Mouse (Mus musculus) CH12.LX (cell line): ENCODE data around the gene Abr.

ENCODE experiments used
- CTCF ChIP-seq, 2 experiments: IDR thresholded peaks in 1 of 2; conservative IDR thresholded peaks in 1 of 2; 2 replicates each; pipeline ENCODE4 v1.5.1; 2011 to 2012; ENCODE audit warnings: low read depth in 2 of 2, low read length in 2 of 2, improper control_type of control experiment in 1 of 2, inconsistent platforms in 1 of 2, mild to moderate bottlenecking in 1 of 2, moderate library complexity in 1 of 2
- MAZ ChIP-seq: IDR thresholded peaks from 2 replicates; pipeline ENCODE4 v1.6.1; 2012; ENCODE audit warnings: low read depth, mild to moderate bottlenecking, inconsistent platforms, low read length, improper control_type of control experiment, moderate library complexity
- POLR2AphosphoS2 ChIP-seq: IDR thresholded peaks from 2 replicates; pipeline ENCODE4 v1.6.1; 2011; ENCODE audit warnings: low read depth, low read length, improper control_type of control experiment

DNA sequence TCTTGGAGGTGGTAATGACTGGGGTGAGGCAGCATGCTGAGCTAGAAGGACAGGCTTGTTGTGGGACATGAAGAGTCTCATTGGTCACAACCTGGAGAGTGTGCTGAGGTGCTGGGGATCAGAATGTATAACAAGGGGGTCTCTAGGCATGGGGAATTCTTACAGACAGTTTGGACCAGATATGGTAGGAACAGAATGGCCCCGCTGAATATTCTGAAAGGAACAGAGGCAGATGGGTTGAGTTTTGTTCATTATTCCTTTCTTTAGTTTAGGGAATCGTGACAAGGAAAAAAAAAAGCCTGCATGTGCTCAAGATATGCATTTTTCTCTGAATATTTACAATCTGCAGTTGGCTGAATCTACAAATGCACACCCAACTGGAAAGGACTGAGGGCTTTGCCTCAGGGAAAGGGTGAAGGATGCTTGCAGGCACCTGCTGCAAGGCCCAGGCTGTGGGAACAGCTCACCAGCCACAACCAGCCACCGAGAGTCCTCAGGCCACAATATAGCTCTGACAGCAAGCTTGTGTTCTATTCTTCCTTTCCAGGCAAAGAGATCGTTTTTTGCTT is 73.9 kb downstream of the Abr start:
- TF ChIP-seq MAZ: no peak
- TF ChIP-seq POLR2AphosphoS2: no peak
- TF ChIP-seq CTCF (conservative IDR thresholded peaks at IDR 0.05 in 1 of 2, IDR thresholded peaks at IDR 0.05 in 1 of 2; ENCODE audit: low read depth in 2 of 2, low read length in 2 of 2): no peak
